Mouse (Mus musculus): Measurements from ENCODE around the gene Fbxo4.

GRCm38 (mm10) chr15:3954971-3955370 lies 24.4 kb downstream of the Fbxo4 start:
- no peak for TF ChIP-seq CTCF (IDR thresholded peaks at IDR 0.05; ENCODE audit: extremely low read depth, insufficient read length, insufficient replicate concordance, low read depth, low read length)
- no peak for TF ChIP-seq POLR2A (IDR thresholded peaks at IDR 0.05; ENCODE audit: low read depth, low read length)

Measured in small intestine, adult 2 months (tissue).